Mouse (Mus musculus): ENCODE measurements around the gene Olfr354. TPM values are rescaled to one million over a fixed set of nuclear protein-coding genes. Genes with fewer than 3 reads are reported as not detected.

The Olfr354 gene
- polyA plus RNA-seq (2015; fragmentation: Nextera tagmentation; extraction: Ambion mirVana): not detected in 2 replicates

DNA sequence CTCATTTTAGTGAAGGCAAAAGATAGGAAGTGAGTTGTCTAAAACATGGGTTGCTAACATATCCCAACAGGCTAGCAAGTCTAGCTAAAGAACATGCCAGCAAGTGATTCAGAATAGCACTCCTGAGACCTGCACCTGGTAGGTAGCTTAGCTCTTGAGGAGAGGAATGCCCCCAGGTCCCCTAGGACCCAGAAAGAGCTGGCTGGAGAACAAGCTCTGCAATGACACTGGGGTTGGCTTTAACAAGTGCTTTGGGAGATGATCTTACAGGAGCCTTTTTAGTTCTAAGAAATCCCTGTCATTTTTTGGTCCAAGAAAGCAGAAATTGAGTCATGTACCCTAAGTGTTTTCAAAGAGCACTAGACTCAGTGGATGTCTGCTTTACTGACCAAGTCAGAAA is at the start of gene Olfr354:
Olfr354 (plus strand) TSS at position 301 of the 400 bp plus-strand sequence.
- no peak within 1 kb of the TSS for H3K27ac ChIP-seq (replicated peaks)
- H3K9me3 ChIP-seq: 0 out of 2 replicates have a peak, but pooled peaks cover 19% of the 10 kb centered on the region
- no peak for ATAC-seq (ENCODE audit: low read depth)
- no peaks in the 10 kb centered on the region for H3K4me1 ChIP-seq (replicated peaks)
- no peak within 1 kb of the TSS for H3K4me3 ChIP-seq
- H3K27me3 ChIP-seq: no peaks in the 10 kb centered on the region
- no peak within 1 kb of the TSS for H3K4me2 ChIP-seq
- H3K9ac ChIP-seq: no peak within 1 kb of the TSS
- no peaks in the 10 kb centered on the region for H3K36me3 ChIP-seq

DNA sequence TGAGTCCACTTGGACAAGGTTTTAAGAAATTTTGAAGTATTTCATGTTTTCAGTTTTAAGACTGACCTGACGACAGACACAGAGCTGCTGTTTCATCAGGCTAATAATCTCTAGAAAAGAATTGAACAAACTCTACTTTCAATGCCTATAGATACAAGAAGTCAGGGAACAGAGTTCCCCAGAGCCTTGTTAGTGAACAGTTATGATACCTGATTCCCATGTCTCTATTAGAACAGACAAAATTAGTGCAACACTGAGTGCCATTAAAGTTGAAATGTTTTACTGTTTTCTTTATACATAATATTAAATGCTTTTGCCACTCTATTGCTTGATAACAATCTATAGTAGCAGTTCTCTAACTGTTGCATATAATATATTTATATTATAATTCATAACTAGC is 42.9 kb upstream of the Olfr354 start, which contains the start of gene Olfr351:
Olfr351 (minus strand) TSS at position 101 of the 400 bp plus-strand sequence.
- WGBS: 85% methylated on average over 1 of the region's 1 CpGs
- Histone ChIP-seq H3K27ac (replicated peaks) (no peak within 1 kb of the TSS), H3K4me1 (replicated peaks) (no peaks in the 10 kb centered on the region), H3K4me2 (no peak within 1 kb of the TSS), H3K9me3 (peaks cover 24% of the 10 kb centered on the region), H3K4me3 (no peak within 1 kb of the TSS), H3K27me3 (no peaks in the 10 kb centered on the region), H3K36me3 (no peaks in the 10 kb centered on the region), H3K9ac (no peak within 1 kb of the TSS)
- no peak for ATAC-seq (ENCODE audit: low read depth)

DNA sequence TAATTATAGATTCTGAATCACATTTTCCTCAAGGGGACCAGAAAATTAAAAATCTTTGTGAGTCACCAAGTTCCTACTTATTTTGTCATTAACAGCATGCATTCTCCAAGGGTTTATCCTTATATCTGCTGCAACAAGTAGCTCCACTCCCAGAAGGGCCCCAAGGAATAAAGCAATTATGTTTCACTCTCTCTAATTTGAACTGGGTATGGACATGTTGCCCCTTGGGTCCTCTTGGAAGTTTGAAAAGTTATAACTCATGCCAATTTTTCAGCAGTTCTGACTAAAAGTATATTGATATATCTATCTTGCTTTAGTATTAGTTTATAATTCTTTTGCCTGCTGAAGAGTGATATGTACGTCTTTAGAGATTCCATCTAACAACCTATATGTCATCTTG is 37.3 kb upstream of the Olfr354 start, which contains the start of gene Olfr352:
Olfr352 (plus strand) TSS at position 301 of the 400 bp plus-strand sequence.
- Histone ChIP-seq H3K4me1 (replicated peaks) (no peaks in the 10 kb centered on the region), H3K9me3 (peaks cover 14% of the 10 kb centered on the region), H3K4me2 (no peak within 1 kb of the TSS), H3K36me3 (no peaks in the 10 kb centered on the region), H3K27ac (replicated peaks) (no peak within 1 kb of the TSS), H3K9ac (no peak within 1 kb of the TSS), H3K4me3 (no peak within 1 kb of the TSS), H3K27me3 (no peaks in the 10 kb centered on the region)
- no peak for ATAC-seq (ENCODE audit: low read depth)
- WGBS: 84% methylated on average over 1 of the region's 1 CpGs

DNA sequence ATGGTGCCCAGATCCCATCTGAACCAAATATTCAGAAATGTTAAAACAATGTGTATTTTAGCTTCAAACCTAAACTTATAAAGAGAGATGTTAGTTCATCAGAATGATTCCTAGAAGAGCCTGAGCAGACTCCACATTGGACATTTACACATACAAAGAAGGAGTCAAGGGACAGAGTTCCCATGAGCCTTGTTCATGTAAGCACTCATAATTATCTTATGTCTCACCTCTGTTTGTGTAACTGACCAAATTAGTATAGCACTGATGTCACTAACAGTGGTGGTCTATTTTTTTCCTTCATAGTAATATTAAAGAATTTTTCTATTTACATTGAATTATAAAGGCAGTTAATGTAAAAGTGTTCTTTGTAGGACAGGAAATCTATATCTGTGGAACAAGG is 12.6 kb upstream of the Olfr354 start, which contains the start of gene Olfr353:
Olfr353 (minus strand) TSS at position 101 of the 400 bp plus-strand sequence.
- Histone ChIP-seq H3K36me3 (no peaks in the 10 kb centered on the region), H3K4me1 (replicated peaks) (no peaks in the 10 kb centered on the region), H3K27ac (replicated peaks) (no peak within 1 kb of the TSS), H3K4me3 (no peak within 1 kb of the TSS), H3K9me3 (peaks cover 27% of the 10 kb centered on the region), H3K27me3 (no peaks in the 10 kb centered on the region), H3K9ac (no peak within 1 kb of the TSS), H3K4me2 (no peak within 1 kb of the TSS)
- no peak for ATAC-seq (ENCODE audit: low read depth)

DNA sequence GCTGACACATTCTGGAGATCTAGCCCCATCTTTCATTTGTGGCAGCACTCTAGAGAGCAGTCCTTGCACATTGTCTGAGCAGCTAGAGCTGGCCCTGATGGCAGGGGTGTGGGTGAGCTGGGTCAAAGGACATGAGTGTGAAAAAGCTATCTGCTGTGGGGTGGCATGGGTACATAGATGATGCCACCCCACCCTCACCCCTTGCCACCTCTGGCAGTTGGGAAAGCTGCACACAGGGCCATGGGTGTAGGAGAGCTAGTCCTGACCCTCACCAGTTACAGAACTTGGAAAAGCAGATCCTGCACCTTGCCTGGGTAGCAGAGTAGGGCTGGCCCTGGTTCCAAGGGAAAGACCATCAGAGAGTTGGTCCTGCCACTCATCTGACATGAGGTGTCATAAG is 8.4 kb upstream of the Olfr354 start:
- no peak overlapping the region for H3K4me2 ChIP-seq
- H3K36me3 ChIP-seq: no peaks in the 10 kb centered on the region
- no peak overlapping the region for H3K27ac ChIP-seq (replicated peaks)
- no peak for ATAC-seq (ENCODE audit: low read depth)
- H3K9ac ChIP-seq: no peak overlapping the region
- no peak overlapping the region for H3K4me3 ChIP-seq
- H3K4me1 ChIP-seq (replicated peaks): no peaks in the 10 kb centered on the region
- peaks cover 36% of the 10 kb centered on the region for H3K9me3 ChIP-seq
- H3K27me3 ChIP-seq: no peaks in the 10 kb centered on the region

DNA sequence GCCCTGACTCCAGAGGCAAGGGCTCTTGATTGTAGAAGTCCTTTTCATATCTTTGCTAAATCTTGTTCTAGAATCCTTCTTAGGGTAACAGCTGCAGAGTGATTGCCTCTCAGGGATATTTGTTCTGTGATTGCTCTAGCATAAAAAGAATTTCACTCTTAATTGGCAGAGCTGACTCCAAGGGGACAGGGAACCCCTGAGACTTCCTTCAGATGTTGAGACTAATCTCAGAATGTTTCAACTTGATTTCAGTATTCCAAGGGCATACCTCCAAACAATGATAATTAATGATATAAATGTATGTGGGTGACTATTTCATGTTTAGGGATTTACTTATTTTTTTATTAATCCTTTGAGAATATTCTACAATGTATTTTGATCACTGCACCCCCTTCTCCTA is 23.3 kb downstream of the Olfr354 start, which contains the start of gene Olfr355:
Olfr355 (minus strand) TSS at position 101 of the 400 bp plus-strand sequence.
- no peaks in the 10 kb centered on the region for H3K36me3 ChIP-seq
- H3K9me3 ChIP-seq: peaks cover 35% of the 10 kb centered on the region

DNA sequence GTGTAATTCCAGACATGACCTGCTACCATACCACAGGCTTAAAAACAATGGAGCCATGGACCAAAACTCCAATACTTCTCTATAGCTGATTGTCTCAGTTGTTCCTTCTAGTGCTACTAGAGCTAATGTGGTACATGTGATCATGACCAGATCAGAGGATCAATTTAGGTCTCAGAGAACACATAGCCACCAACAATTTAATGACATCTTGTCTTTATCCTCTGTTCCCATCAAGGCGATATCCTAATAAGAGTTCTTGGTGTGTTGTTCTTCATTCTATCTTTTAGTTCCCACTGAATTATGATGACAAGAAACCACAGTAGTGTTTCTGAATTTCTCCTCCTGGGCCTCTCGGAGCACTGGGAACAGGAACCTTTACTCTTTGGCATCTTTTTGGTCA is 31.3 kb downstream of the Olfr354 start, which contains the start of gene Olfr356:
Olfr356 (plus strand) TSS at position 301 of the 400 bp plus-strand sequence.
- peaks cover 32% of the 10 kb centered on the region for H3K9me3 ChIP-seq
- no peak within 1 kb of the TSS for H3K4me2 ChIP-seq
- no peaks in the 10 kb centered on the region for H3K27me3 ChIP-seq
- H3K4me3 ChIP-seq: no peak within 1 kb of the TSS
- 90% methylated on average over 2 of the region's 2 CpGs for WGBS
- H3K9ac ChIP-seq: no peak within 1 kb of the TSS
- H3K36me3 ChIP-seq: no peaks in the 10 kb centered on the region
- H3K27ac ChIP-seq (replicated peaks): no peak within 1 kb of the TSS
- no peaks in the 10 kb centered on the region for H3K4me1 ChIP-seq (replicated peaks)
- no peak for ATAC-seq (ENCODE audit: low read depth)

More for the DNA sequence above, 23.3 kb downstream of the Olfr354 start, which contains the start of gene Olfr355:
- no peak within 1 kb of the TSS for H3K4me3 ChIP-seq
- H3K27ac ChIP-seq (replicated peaks): no peak within 1 kb of the TSS
- ATAC-seq (ENCODE audit: low read depth): no peak
- no peaks in the 10 kb centered on the region for H3K4me1 ChIP-seq (replicated peaks)
- H3K4me2 ChIP-seq: no peak within 1 kb of the TSS
- H3K9ac ChIP-seq: no peak within 1 kb of the TSS
- H3K27me3 ChIP-seq: no peaks in the 10 kb centered on the region

Other genes with a start within 250 kb of the Olfr354 start
- not detected in 2 replicates for gene Olfr346, start 219.9 kb upstream of the Olfr354 start, polyA plus RNA-seq (2015; fragmentation: Nextera tagmentation; extraction: Ambion mirVana)
- gene Olfr347, start 173.8 kb upstream of the Olfr354 start, polyA plus RNA-seq (2015; fragmentation: Nextera tagmentation; extraction: Ambion mirVana): not detected in 2 replicates
- not detected in 2 replicates for gene Olfr348, start 121.4 kb upstream of the Olfr354 start, polyA plus RNA-seq (2015; fragmentation: Nextera tagmentation; extraction: Ambion mirVana)
- not detected in 2 replicates for gene Olfr50, start 115.1 kb upstream of the Olfr354 start, polyA plus RNA-seq (2015; fragmentation: Nextera tagmentation; extraction: Ambion mirVana)
- gene Olfr3, start 88.6 kb upstream of the Olfr354 start, polyA plus RNA-seq (2015; fragmentation: Nextera tagmentation; extraction: Ambion mirVana): not detected in 2 replicates
- gene Olfr350, start 59.4 kb upstream of the Olfr354 start, polyA plus RNA-seq (2015; fragmentation: Nextera tagmentation; extraction: Ambion mirVana): not detected in 2 replicates
- gene Olfr351, start 43.0 kb upstream of the Olfr354 start, polyA plus RNA-seq (2015; fragmentation: Nextera tagmentation; extraction: Ambion mirVana): not detected in 2 replicates
- gene Olfr352, start 37.2 kb upstream of the Olfr354 start, polyA plus RNA-seq (2015; fragmentation: Nextera tagmentation; extraction: Ambion mirVana): not detected in 2 replicates
- not detected in 2 replicates for gene Olfr353, start 12.7 kb upstream of the Olfr354 start, polyA plus RNA-seq (2015; fragmentation: Nextera tagmentation; extraction: Ambion mirVana)
- gene Olfr355, start 23.2 kb downstream of the Olfr354 start, polyA plus RNA-seq (2015; fragmentation: Nextera tagmentation; extraction: Ambion mirVana): not detected in 2 replicates
- not detected in 2 replicates for gene Olfr356, start 31.4 kb downstream of the Olfr354 start, polyA plus RNA-seq (2015; fragmentation: Nextera tagmentation; extraction: Ambion mirVana)
- gene Olfr357, start 88.1 kb downstream of the Olfr354 start, polyA plus RNA-seq (2015; fragmentation: Nextera tagmentation; extraction: Ambion mirVana): not detected in 2 replicates
- not detected in 2 replicates for gene Olfr358, start 103.7 kb downstream of the Olfr354 start, polyA plus RNA-seq (2015; fragmentation: Nextera tagmentation; extraction: Ambion mirVana)
- gene Olfr360, start 160.1 kb downstream of the Olfr354 start, polyA plus RNA-seq (2015; fragmentation: Nextera tagmentation; extraction: Ambion mirVana): not detected in 2 replicates
- not detected in 2 replicates for gene Olfr361, start 183.6 kb downstream of the Olfr354 start, polyA plus RNA-seq (2015; fragmentation: Nextera tagmentation; extraction: Ambion mirVana)
- not detected in 2 replicates for gene Olfr362, start 212.2 kb downstream of the Olfr354 start, polyA plus RNA-seq (2015; fragmentation: Nextera tagmentation; extraction: Ambion mirVana)
- gene Olfr364-ps1, start 233.6 kb downstream of the Olfr354 start, polyA plus RNA-seq (2015; fragmentation: Nextera tagmentation; extraction: Ambion mirVana): not detected in 2 replicates

Measured in neural tube, embryonic 13.5 days (tissue).